ENCODE assay signal across 21 mouse cellular contexts in genomic region chr6:17700936-17701612, GRCm38 (mm10). TPM values are rescaled to one million over a fixed set of nuclear protein-coding genes. Genes with fewer than 3 reads are reported as not detected.
DNase-seq lines count a peak whose midpoint lies in the region; ATAC-seq and TF ChIP-seq lines count a peak whose summit lies in the region.
"Had no signal": no experiment of that assay in that cellular context is flagged by ENCODE, and none has a peak within 500 bp of the region (broad histone marks: within the 10 kb centered on the region; RNA-seq: fewer than 3 reads in every experiment).

No protein-coding gene starts in this region.

- no peak for DNase-seq in hindbrain, embryonic 11.5 days (ENCODE audit: low spot score)
- peak; percentile 63 for DNase-seq in CH12.LX (ENCODE audit: extremely low read depth)
- DNase-seq in brain, embryonic 14.5 days (ENCODE audit: low read depth): peak; percentile 74
- peak; percentile 33 for DNase-seq in midbrain, embryonic 14.5 days
- DNase-seq in kidney, adult 11 months: no peak
- DNase-seq in thymus, postnatal 4 days: no peak
- DNase-seq: adrenal gland, postnatal 14 days; cerebellum, adult 11-12 months; cerebellum, postnatal 14 days; gastrocnemius, adult 2 months; heart, postnatal 36 days; lung, adult 2 months; lung, postnatal 36 days; right cerebral cortex, postnatal 14 days; spleen, adult 18-20 months; thymus, postnatal 36 days had no signal

- ATAC-seq in hindbrain, embryonic 13.5 days (ENCODE audit: low FRiP score): peak; percentile 62; the same call in 1 of the 2 replicates
- no peak for ATAC-seq in hindbrain, embryonic 11.5 days (ENCODE audit: low FRiP score)
- no peak for ATAC-seq in midbrain, embryonic 14.5 days (ENCODE audit: low FRiP score, low TSS enrichment)
- ATAC-seq: intestine, embryonic 15.5 days had no signal

- in situ Hi-C loops in CH12.LX (cut with MboI; ENCODE audit: low pct_ligation_motif_present, low pct_unique_long_range_greater_than_20kb, low sequenced_read_pairs): no loop called here

- dilution Hi-C loops in CH12.LX (cut with MboI; ENCODE audit: extremely low pct_ligation_motif_present, extremely low pct_unique_long_range_greater_than_20kb, low sequenced_read_pairs): no loop called here

- TF ChIP-seq EP300 in CH12.LX (IDR thresholded peaks at IDR 0.05; ENCODE audit: low read length): peak; percentile 32; the same call in 1 of the 2 replicates

- H3K4me1 ChIP-seq in hindbrain, embryonic 13.5 days (replicated peaks): peaks cover 9% of the 10 kb centered on the region
- no peaks in the 10 kb centered on the region for H3K4me1 ChIP-seq in hindbrain, embryonic 11.5 days (replicated peaks; ENCODE audit: control insufficient read depth, insufficient read depth, low read length)
- peaks cover 3 to 32% of the 10 kb centered on the region in 2 experiments; a peak in 3 of 4 replicates for H3K4me1 ChIP-seq in CH12.LX (ENCODE audit: control insufficient read depth in 1 of 2, insufficient read depth in 2 of 2)
- H3K4me1 ChIP-seq in midbrain, embryonic 14.5 days (ENCODE audit: control insufficient read depth, insufficient read depth, low read length): no peaks in the 10 kb centered on the region
- H3K4me1 ChIP-seq: intestine, embryonic 15.5 days had no signal

- WGBS in hindbrain, embryonic 13.5 days: 44% methylated on average over 7 of the region's 7 CpGs
- WGBS in hindbrain, embryonic 11.5 days: 73% methylated on average over 7 of the region's 7 CpGs
- 39% methylated on average over 7 of the region's 7 CpGs for WGBS in midbrain, embryonic 14.5 days

- TF ChIP-seq POLR2A in CH12.LX (IDR thresholded peaks at IDR 0.05; ENCODE audit: low read depth, low read length): no peak
- TF ChIP-seq POLR2A in brain, embryonic 14.5 days (IDR thresholded peaks at IDR 0.05; ENCODE audit: borderline replicate concordance, extremely low read depth, insufficient read depth, insufficient read length, poor library complexity, severe bottlenecking): no peak

- no peak overlapping the region for H3K9ac ChIP-seq in hindbrain, embryonic 13.5 days
- H3K9ac ChIP-seq in hindbrain, embryonic 11.5 days (ENCODE audit: low read depth, low read length): no peak overlapping the region
- H3K9ac ChIP-seq in CH12.LX (ENCODE audit: insufficient read depth, low read depth): no peak overlapping the region
- no peak overlapping the region for H3K9ac ChIP-seq in midbrain, embryonic 14.5 days (replicated peaks; ENCODE audit: low read length)
- H3K9ac ChIP-seq: embryonic facial prominence, embryonic 15.5 days; intestine, embryonic 15.5 days; kidney, embryonic 15.5 days had no signal

- H3K36me3 ChIP-seq in hindbrain, embryonic 13.5 days: no peaks in the 10 kb centered on the region
- H3K36me3 ChIP-seq in hindbrain, embryonic 11.5 days (ENCODE audit: control insufficient read depth, insufficient read depth, low read length): no peaks in the 10 kb centered on the region
- H3K36me3 ChIP-seq in CH12.LX (replicated peaks in 1 of 2; ENCODE audit: control insufficient read depth in 1 of 2, insufficient read depth in 1 of 2, low read length in 1 of 2): peaks cover 0 to 15% of the 10 kb centered on the region in 2 experiments
- H3K36me3 ChIP-seq in midbrain, embryonic 14.5 days (ENCODE audit: control insufficient read depth, insufficient read depth, low read length): no peaks in the 10 kb centered on the region
- H3K36me3 ChIP-seq: intestine, embryonic 15.5 days had no signal

- H3K27me3 ChIP-seq in hindbrain, embryonic 13.5 days: no peaks in the 10 kb centered on the region
- H3K27me3 ChIP-seq in hindbrain, embryonic 11.5 days (ENCODE audit: control insufficient read depth, insufficient read depth, low read length): no peaks in the 10 kb centered on the region
- H3K27me3 ChIP-seq in CH12.LX (replicated peaks): no peaks in the 10 kb centered on the region
- H3K27me3 ChIP-seq in midbrain, embryonic 14.5 days (ENCODE audit: control insufficient read depth, insufficient read depth, low read length): no peaks in the 10 kb centered on the region
- H3K27me3 ChIP-seq: embryonic facial prominence, embryonic 15.5 days; intestine, embryonic 15.5 days; kidney, embryonic 15.5 days had no signal

- H3K4me2 ChIP-seq in hindbrain, embryonic 13.5 days: no peak overlapping the region
- H3K4me2 ChIP-seq in hindbrain, embryonic 11.5 days (replicated peaks; ENCODE audit: low read depth, low read length): no peak overlapping the region
- H3K4me2 ChIP-seq in CH12.LX (ENCODE audit: insufficient read depth, low read depth, poor library complexity, severe bottlenecking): peak overlapping the region; percentile 84
- H3K4me2 ChIP-seq in midbrain, embryonic 14.5 days (ENCODE audit: low read length): no peak overlapping the region
- H3K4me2 ChIP-seq: embryonic facial prominence, embryonic 15.5 days; intestine, embryonic 15.5 days; kidney, embryonic 15.5 days; liver, embryonic 11.5 days had no signal

- no peak overlapping the region for H3K27ac ChIP-seq in hindbrain, embryonic 13.5 days
- H3K27ac ChIP-seq in hindbrain, embryonic 11.5 days (ENCODE audit: low read depth, low read length): no peak overlapping the region
- 0 out of 2 replicates have a peak overlapping the region, but pooled peaks have one; percentile 1 for H3K27ac ChIP-seq in CH12.LX (ENCODE audit: insufficient read depth, low read depth)
- H3K27ac ChIP-seq in midbrain, embryonic 14.5 days (replicated peaks; ENCODE audit: low read depth, low read length): no peak overlapping the region
- H3K27ac ChIP-seq: embryonic facial prominence, embryonic 15.5 days; gastrocnemius, adult 2 months; intestine, embryonic 15.5 days; kidney, embryonic 15.5 days had no signal

- no peak for TF ChIP-seq CTCF in CH12.LX (conservative IDR thresholded peaks at IDR 0.05 in 1 of 2, IDR thresholded peaks at IDR 0.05 in 1 of 2; ENCODE audit: low read depth in 2 of 2, low read length in 2 of 2)
- no peak for TF ChIP-seq CTCF in brain, embryonic 14.5 days (IDR thresholded peaks at IDR 0.05; ENCODE audit: borderline replicate concordance, extremely low read depth, insufficient read depth, insufficient read length)

- peaks cover 13% of the 10 kb centered on the region; the same call in 1 of the 2 replicates for H3K79me2 ChIP-seq in CH12.LX (replicated peaks; ENCODE audit: control insufficient read depth, extremely low read depth, insufficient read depth, poor library complexity, severe bottlenecking)

- H3K4me3 ChIP-seq in hindbrain, embryonic 13.5 days: no peak overlapping the region
- H3K4me3 ChIP-seq in hindbrain, embryonic 11.5 days (ENCODE audit: low read depth, low read length): no peak overlapping the region
- peak overlapping the region; percentile 5 to 35 (median 23) for H3K4me3 ChIP-seq in CH12.LX (replicated peaks in 1 of 3; ENCODE audit: low read depth in 2 of 3, low read length in 2 of 3, poor library complexity in 1 of 3)
- H3K4me3 ChIP-seq in midbrain, embryonic 14.5 days (replicated peaks; ENCODE audit: low read depth, low read length): no peak overlapping the region
- H3K4me3 ChIP-seq: embryonic facial prominence, embryonic 15.5 days; gastrocnemius, adult 2 months; intestine, embryonic 15.5 days; kidney, embryonic 15.5 days had no signal

- TF ChIP-seq RAD21 in CH12.LX (IDR thresholded peaks at IDR 0.05; ENCODE audit: low read depth, low read length): no peak

- H3K9me3 ChIP-seq in hindbrain, embryonic 13.5 days: no peaks in the 10 kb centered on the region
- no peaks in the 10 kb centered on the region for H3K9me3 ChIP-seq in hindbrain, embryonic 11.5 days (ENCODE audit: control insufficient read depth, low read length)
- H3K9me3 ChIP-seq in CH12.LX (replicated peaks; ENCODE audit: low read length): no peaks in the 10 kb centered on the region
- H3K9me3 ChIP-seq in midbrain, embryonic 14.5 days (ENCODE audit: control insufficient read depth, low read length): no peaks in the 10 kb centered on the region
- H3K9me3 ChIP-seq: embryonic facial prominence, embryonic 15.5 days; intestine, embryonic 15.5 days; kidney, embryonic 15.5 days had no signal

TF ChIP-seq in CH12.LX, 34 proteins besides CTCF, POLR2A, EP300 and RAD21:
- TF ChIP-seq TCF12 (IDR thresholded peaks at IDR 0.05; ENCODE audit: low read depth, low read length): no peak
- TF ChIP-seq MEF2A (IDR thresholded peaks at IDR 0.05; ENCODE audit: borderline replicate concordance, low read depth, low read length): peak; percentile 60; the same call in 1 of the 2 replicates
- TF ChIP-seq MYC (IDR thresholded peaks at IDR 0.05; ENCODE audit: low read depth, low read length): no peak
- peak; percentile 49; the same call in 1 of the 2 replicates for TF ChIP-seq ETS1 (conservative IDR thresholded peaks at IDR 0.05; ENCODE audit: low read depth, low read length)
- no peak for TF ChIP-seq E2F4 (IDR thresholded peaks at IDR 0.05; ENCODE audit: insufficient replicate concordance, low read depth, low read length)

RNA-seq across cellular contexts. Expression of gene St7, which starts 8.3 kb away (rescaled TPM):
- polyA plus RNA-seq in hindbrain, embryonic 13.5 days (2015; fragmentation: Nextera tagmentation; extraction: Ambion mirVana): 56.1 and 57.8 TPM in 2 replicates
- 43.1 and 52.1 TPM in 2 replicates for polyA plus RNA-seq in hindbrain, embryonic 11.5 days (2014; fragmentation: Nextera tagmentation; extraction: Ambion mirVana)
- total RNA-seq in CH12.LX (2012; rRNA removed): 26.4 and 33.9 TPM in 2 replicates
- 57.2 and 64.1 TPM in 2 replicates for total RNA-seq in CH12.LX (2014; rRNA removed)
- 34.4 and 35.3 TPM in 2 replicates for polyA plus RNA-seq in CH12.LX (2012; ENCODE audit: insufficient read length, low read depth)
- polyA plus RNA-seq in brain, embryonic 14.5 days (2012; rRNA removed): 62.0 and 71.4 TPM in 2 replicates
- 61.4 TPM in 2 replicates for polyA plus RNA-seq in midbrain, embryonic 14.5 days (2014; fragmentation: Nextera tagmentation; extraction: Ambion mirVana)

Comparison
In these comparisons a context has a peak if more than half of its experiments do, and no peak if none do; other contexts are left out.
1. H3K4me3 ChIP-seq: peak in CH12.LX (3 of 3); none in hindbrain, embryonic 13.5 days (single experiment), hindbrain, embryonic 11.5 days (single experiment) and midbrain, embryonic 14.5 days (single experiment).
2. DNase-seq: peak in CH12.LX (single experiment), brain, embryonic 14.5 days (single experiment) and midbrain, embryonic 14.5 days (single experiment); none in hindbrain, embryonic 11.5 days (single experiment), kidney, adult 11 months (single experiment) and thymus, postnatal 4 days (single experiment).